Mouse (Mus musculus) embryo, embryonic 10 days (tissue): ENCODE measurements at regions not wholly inside any gene's neighbourhood (a gene's known extent, or its start where the extent isn't known, plus 50 kb on each side); places are given as distances from the start of the nearest gene placed in this dataset.

Experiments
- DNase-seq: peaks from one replicate; pipeline ENCODE4 v3.0.0-alpha.2; 2015; ENCODE audit warnings: low spot score

GRCm38 (mm10) chr5:64536393-64537112 lies 266.6 kb upstream of the Klf3 start:
- DNase-seq = peak; percentile 45

DNA sequence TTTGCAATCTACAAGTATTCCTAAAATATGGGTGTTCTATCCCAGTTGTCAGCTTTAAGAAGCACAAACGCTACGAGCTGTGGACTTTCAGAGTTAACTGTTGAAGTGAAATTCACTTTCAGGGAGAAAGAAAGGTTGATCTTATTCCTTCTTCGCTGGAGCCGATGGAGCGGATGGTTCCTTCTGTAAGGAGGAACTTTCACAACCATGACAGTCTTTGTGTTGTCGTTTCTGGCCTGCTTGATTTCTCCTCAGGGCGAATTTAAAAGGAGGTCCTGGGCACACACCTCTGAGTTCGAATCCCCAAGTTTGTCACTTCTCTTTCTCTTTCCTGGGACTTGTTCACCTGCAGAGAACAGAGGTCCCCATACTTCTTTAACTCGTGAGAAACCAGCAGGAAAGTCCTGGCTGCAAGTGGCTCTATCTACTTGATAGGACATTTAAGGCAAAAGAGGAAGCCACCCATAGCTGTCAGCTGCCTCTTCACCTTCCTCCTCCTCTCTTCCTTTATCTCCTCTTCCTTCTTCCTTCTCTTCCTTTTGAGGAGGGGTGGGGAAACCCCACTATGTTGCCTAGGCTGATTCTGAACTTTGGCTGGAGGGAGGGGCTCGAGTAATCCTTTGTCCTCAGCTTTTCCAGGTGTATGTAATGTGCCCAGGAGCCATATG lies 265.9 kb upstream of the Klf3 start:
- DNase-seq = no peak

- no peak for DNase-seq
Observed at GRCm38 (mm10) chr5:64541765-64542164, 261.4 kb upstream of the Klf3 start.

DNA sequence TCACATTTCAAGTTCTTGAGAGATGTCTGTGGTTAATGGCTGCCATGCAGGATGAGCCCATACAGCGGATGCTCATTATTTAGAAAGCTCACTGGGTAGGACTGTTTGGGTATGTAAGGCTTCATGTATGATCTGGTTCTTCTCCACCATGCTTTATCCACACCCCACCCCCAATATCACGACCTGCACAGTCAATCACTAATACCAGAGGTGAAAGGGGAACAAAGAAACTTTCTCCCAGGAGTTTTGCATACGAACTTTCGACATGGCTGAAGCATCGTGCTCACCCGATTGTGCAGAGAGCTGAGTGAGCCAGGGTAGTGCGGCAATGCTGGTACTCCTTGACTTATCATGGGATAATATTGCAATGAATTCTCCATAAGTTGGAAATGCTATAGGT lies 247.3 kb upstream of the Klf3 start:
- DNase-seq = no peak

DNA sequence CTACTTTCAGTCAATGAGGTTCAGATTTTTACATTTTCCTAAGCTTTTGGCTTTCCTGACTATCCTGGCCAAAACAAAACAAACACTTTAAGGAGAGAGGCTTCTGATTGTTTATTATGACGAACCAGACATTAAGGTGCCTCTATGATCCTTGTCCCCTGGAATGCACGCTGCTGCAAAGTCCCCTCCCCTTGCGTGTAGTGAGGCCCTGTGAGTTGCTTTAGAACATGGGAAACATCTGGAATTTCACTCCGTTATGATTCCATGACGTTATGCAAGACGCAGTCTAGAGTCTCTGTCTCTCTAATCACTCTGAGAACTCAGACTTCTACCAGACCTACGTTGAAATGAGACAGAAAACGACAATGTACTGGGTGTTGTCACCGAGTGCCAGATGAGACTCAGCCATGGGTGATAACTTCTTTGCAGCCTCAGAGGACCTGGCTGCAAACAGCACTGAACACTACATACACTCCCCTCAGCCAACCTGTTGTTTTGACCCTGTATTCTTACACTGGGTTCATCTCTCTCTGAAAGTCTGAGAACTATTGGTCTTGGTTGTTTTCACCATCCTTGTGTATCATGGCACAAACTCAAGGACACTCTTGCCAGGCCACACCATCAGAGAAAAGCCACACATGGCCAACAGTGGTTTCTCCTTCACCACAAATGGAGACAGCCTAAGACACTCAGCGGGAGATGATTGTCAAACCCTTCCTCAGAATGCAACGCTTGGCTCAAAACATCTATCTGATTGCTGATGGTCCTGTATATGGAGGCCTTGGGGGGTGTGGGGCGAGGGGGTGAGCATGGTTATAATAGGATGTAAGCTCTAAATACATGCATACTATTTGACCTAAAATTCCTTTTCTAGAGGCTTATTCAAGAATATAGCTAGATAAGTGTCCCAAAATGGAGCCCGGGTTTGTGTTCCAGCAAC lies 236.5 kb upstream of the Klf3 start:
- no peak for DNase-seq

- DNase-seq = no peak
Observed at GRCm38 (mm10) chr5:64567813-64568212, 235.4 kb upstream of the Klf3 start.

DNA sequence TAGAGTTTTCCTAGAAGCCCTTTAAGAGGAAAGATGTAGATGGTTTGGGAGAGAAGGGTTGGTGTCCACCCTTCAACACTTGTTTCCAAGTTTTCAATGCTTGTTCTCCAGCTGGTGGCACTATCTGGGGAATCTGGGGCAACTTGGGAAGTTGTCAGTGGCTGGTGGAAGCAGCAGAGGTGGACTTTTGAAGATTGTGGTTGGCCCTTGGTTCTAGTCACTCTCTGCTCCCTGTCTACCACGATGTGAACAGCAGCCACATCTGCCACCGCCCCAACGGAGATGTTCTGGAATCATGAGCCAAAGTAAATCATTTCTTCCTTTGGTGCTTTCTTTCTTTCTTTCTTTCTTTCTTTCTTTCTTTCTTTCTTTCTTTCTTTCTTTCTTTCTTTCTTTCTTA lies 234.9 kb upstream of the Klf3 start:
- no peak for DNase-seq

GRCm38 (mm10) chr5:64574386-64574785 lies 228.8 kb upstream of the Klf3 start:
- no peak for DNase-seq

DNA sequence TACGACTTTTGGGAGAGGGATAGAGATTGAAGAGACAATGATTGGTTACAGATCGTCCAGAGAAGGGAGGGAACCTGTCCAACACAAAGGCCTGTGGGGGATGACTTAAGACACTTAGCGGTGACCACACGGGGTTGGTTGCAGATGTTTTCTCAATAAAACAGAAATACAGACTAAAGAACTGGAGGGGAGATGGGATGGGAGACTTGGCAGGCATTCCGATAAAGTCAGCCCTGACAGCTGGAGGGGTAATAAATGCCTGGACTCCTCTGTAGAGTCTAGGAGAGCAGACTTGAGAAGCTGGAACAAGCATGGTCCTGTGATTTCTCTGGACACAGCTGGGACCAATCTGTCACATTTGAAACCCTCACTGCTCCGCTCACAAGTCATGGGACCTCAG lies 227.3 kb upstream of the Klf3 start:
- no peak for DNase-seq

DNA sequence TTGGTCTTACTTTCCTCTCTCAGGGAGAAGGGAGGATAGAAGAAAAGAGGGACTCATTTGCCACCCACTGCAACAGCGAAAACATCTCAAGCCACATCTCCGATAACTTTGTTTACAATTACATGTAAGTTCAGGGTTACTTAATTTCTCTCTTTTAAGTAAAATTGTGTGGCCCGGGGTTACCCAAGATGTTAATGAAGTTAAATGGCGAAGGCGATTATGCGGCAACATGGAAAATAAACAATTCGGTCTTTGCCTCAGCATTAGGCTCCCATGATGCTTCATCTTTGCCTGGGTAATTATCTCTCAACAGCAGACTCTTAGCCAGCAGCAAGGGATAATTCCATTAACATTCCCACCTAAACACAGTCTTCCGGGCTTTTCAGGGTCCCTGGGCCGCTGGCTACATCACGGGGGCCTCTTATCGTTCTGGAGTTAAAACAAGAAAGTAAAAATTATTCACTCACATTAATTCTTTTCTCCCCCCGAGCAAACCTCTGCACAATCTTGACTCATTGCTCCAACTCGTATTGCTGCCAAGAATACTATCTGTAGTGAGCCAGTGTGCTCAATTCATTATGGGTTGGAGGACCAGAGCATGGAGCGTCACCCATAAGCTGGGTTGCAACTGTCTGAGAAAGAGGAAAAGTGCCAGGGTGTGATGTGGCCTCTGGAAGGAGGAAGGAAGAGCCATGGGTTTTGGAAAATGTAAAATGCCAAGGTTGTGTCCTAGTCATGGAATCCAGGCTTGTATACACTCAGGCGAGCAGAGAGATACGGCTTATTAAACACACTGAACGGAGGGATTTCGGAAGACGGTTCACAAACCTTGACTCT lies 226.5 kb upstream of the Klf3 start:
- DNase-seq = no peak

- DNase-seq = peak; percentile 48
Observed at GRCm38 (mm10) chr5:64577424-64577823, 225.8 kb upstream of the Klf3 start.

DNA sequence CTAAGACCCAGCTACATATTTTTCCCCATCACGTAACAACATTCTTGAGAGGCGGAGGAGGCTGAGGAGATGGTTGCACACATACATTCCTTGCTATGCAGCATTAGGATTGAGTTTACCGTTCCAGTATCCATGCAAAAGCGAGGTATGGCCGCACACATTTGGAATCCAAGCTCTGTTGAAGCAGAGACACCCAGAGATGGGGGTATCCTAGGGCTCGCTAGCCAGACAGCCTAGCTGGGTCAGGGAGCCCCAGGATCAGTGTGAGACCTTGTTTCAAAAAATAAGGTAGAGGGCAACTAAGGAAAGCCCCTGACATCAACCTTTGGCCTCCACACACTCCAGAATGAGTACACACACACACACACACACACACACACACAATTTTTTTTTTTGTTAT lies 224.7 kb upstream of the Klf3 start:
- no peak for DNase-seq

- DNase-seq = no peak
Observed at GRCm38 (mm10) chr5:64579086-64579485, 224.1 kb upstream of the Klf3 start.

DNA sequence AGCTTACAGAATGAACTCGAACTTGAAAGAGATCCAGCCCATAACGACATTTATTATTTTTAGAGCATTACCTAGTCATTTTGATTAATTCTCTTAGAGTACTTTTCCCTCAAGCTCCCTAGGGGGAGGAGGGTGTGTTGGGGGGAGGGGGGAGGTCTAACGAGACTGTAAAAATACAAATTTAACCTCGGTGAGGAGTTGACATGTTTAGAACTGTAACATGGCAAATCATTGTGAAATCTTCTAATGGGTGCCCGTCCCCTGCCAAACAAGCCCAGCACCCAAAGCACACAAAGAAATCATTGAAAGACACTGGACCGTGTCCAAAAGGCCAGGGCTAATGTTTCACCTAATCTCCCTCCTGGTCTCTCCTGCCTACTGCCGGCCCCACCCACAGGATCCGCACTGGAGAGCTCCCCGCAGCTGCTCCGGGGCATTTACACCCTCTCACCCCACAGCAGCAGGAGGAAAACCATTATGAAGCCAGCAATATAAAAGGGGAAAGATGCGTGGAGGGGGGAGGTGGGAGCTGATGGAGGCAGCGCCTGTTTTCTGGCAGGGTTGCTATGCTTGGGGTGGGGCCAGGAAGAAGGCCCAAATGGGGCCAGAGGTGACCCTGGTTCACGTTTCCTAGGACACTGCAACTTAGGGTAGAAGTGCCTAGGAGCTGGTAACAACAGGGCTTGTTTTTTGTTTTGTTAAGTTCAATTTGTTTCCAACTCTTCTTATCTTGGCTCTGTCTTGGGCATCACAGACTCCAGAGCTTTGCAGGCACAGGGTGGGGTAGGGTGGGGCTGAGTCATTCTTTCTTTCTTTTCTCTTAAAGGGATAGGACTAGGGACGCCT lies 223.5 kb upstream of the Klf3 start:
- peak; percentile 46 for DNase-seq

DNA sequence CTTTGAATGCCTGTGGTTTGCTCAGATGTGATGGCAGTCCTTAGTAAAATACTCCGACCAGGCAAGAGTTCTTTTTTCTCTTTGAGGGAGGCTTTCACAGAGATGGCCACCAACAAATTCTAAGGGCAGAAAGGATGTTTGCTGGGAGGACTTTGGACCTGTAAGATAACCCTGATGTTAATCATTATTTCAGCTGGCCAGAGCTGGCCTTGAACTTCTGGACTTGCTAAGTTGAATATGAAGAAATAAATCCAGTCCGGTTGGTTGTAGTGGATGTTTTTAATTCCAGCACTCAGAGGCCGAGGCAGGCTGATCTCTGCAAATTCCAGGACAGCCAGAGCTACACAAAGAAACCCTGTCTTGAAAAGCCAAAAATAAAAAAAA lies 222.9 kb upstream of the Klf3 start:
- DNase-seq = no peak

DNA sequence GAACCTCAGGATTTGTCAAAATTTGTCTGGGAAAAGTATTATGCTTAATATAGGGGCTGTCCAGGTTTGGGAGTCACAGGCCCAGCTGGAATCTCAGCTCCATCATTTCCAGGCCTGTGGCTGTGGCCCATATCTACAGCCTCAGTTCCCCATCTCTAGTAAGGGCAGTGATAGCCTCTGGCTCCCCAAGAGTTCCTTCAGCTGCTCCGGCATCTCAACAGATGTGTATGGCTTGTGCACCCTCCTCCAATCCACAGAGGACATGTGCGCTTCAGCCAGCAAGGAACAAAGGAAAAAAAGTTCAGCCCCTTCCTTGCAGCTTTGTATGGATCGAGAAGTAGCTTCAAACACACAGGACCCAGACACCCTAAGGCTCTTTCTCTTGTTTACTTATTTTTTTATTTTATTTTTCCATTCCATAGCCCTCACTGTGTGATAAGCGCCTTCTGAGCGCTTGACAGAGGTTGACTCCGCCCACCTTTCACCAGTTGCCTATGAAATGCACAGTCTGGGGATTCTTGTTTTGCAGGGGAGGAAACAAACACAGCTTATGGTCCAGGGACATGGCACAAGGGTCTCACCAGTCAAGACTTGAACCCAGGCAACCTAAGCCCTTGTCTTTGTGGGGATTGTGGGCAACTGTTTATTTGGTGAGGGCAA lies 222.3 kb upstream of the Klf3 start:
- DNase-seq = no peak

GRCm38 (mm10) chr5:64581461-64581860 lies 221.7 kb upstream of the Klf3 start:
- DNase-seq = no peak

DNA sequence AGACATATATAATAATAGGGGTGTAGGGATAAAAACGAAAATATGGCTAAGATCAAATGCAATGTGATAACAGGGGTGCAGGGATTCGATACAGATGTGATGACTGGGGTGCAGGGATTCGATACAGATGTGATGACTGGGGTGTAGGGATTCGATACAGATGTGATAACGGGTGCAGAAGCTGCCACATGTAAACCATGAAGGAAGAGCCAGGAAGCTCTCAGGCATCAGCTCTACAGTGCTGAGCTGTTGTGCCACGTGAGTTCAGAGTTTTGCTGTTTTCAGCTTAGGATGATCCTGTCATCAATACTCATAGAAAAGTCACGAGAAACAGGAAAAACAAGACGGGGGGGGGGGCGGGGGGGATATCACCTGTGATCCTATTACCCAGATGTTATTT lies 221.2 kb upstream of the Klf3 start:
- DNase-seq = no peak

GRCm38 (mm10) chr5:64584308-64584707 lies 218.9 kb upstream of the Klf3 start:
- no peak for DNase-seq

DNA sequence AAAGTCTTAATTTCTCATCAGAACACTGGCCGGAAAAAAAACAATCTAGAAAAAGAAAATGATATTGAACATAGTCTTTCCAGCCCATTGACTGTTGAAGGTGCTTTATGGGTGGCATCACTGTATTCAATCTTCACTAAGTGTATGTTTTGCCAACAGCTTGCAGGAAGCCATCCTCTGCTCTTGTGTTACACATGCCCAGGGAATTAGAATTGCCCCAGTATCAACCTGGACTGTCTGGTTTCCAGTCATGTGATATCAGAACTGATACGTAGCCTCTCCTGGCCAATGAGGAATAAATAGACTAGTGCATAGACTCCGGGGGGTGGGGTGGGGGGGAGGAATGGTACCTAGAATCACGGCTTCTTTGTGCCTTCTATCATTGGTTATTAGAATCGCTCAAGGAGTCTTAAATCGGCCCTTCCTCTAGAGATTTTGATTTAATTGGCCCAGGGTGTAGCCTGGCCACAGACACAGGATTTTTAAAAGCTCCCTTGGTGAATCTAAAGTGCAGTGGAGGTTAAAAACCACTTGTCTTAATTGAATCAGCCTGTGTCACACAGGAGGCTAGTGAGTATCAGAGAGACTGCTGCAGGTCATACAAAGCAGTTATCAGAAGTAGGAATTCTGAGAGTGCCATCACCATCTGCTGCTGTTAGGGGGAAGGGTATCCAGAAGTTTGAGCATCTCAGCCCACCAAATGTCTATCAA lies 218.0 kb upstream of the Klf3 start:
- DNase-seq = no peak
